Mouse (Mus musculus) embryonic facial prominence, embryonic 13.5 days (tissue): ENCODE measurements around the gene Krtap4-13. TPM values are rescaled to one million over a fixed set of nuclear protein-coding genes. Genes with fewer than 3 reads are reported as not detected.
"Not testable (repeated sequence)": the region's sequence is repeated elsewhere in the genome, so short reads cannot be mapped to it uniquely, and the experiment has no call there.

Experiments used
- ATAC-seq: fragments of 200-750 bp; cut with Nextera tagmentation; 2 replicates; pipeline ENCODE4 v1.8.0; 2017; ENCODE audit warnings: low read depth; ENCODE audit not compliant: insufficient number of reproducible peaks, insufficient read depth, low FRiP score, low TSS enrichment
- H3K27ac ChIP-seq: fragments of 300-500 bp; sonication (generic); 2 replicates; pipeline ENCODE4 v1.5.1; 2015; ENCODE audit warnings: moderate library complexity, mild to moderate bottlenecking, inconsistent platforms
- H3K27me3 ChIP-seq: fragments of 300-500 bp; sonication (generic); 2 replicates; pipeline ENCODE4 v1.6.1; 2015; ENCODE audit warnings: mild to moderate bottlenecking, inconsistent platforms
- H3K36me3 ChIP-seq: fragments of 300-500 bp; sonication (generic); 2 replicates; pipeline ENCODE4 v1.6.1; 2015; ENCODE audit warnings: mild to moderate bottlenecking, inconsistent platforms
- H3K4me1 ChIP-seq: fragments of 300-500 bp; sonication (generic); 2 replicates; pipeline ENCODE4 v1.6.1; 2015; ENCODE audit warnings: inconsistent platforms
- H3K4me2 ChIP-seq: fragments of 300-500 bp; sonication (generic); 2 replicates; pipeline ENCODE4 v1.6.1; 2015; ENCODE audit warnings: moderate library complexity, mild to moderate bottlenecking, inconsistent platforms
- H3K4me3 ChIP-seq: fragments of 300-500 bp; sonication (generic); 2 replicates; pipeline ENCODE4 v1.5.1; 2015; ENCODE audit warnings: mild to moderate bottlenecking, inconsistent platforms
- H3K9ac ChIP-seq: fragments of 300-500 bp; sonication (generic); 2 replicates; pipeline ENCODE4 v1.6.1; 2015; ENCODE audit warnings: mild to moderate bottlenecking, inconsistent platforms
- H3K9me3 ChIP-seq: fragments of 300-500 bp; sonication (generic); 2 replicates; pipeline ENCODE4 v1.6.1; 2016; ENCODE audit warnings: inconsistent platforms
- WGBS: fragments of 180-500 bp; shearing (Covaris S2); methylation state at CpG from one replicate; pipeline ENCODE4 v1.1.7; 2015; ENCODE audit warnings: mixed read lengths; 5-methylcytosine and 5-hydroxymethylcytosine counted together
- polyA plus RNA-seq: library from polyadenylated mRNA; unstranded; fragments of >200 nt; fragmentation: Nextera tagmentation; extraction: Ambion mirVana; gene quantifications from 2 replicates; pipeline ENCODE4 v1.2.1, GENCODE M21; 2015

The Krtap4-13 gene
- polyA plus RNA-seq, 1 experiment from 2014 or later: not detected

DNA sequence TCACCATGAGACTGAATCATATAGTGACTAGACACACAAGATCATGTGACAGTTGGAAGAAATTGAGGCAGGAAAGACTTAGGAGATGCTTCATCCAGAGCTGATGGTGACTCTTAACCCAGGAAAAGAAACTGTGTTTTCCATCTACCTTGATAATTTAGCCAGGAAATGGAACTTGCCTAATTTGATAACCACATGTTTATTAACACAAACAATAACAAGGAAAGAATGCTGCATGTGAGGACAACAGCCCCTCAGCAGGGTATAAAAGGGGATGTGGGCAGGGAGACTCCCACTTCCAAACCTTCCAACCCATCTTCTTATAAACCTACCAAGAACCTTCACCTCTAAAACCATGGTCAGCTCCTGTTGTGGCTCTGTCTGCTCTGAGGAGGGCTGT, 24.8 kb downstream of the Krtap4-13 start, which contains the start of gene Krtap4-9:
Gene Krtap4-9 (plus strand): TSS at position 301 of the 400 bp plus-strand sequence.
- H3K36me3 ChIP-seq, H3K9me3 ChIP-seq, ATAC-seq, H3K4me2 ChIP-seq, H3K9ac ChIP-seq, H3K27ac ChIP-seq, H3K4me1 ChIP-seq, H3K27me3 ChIP-seq, H3K4me3 ChIP-seq: not testable (repeated sequence)

DNA sequence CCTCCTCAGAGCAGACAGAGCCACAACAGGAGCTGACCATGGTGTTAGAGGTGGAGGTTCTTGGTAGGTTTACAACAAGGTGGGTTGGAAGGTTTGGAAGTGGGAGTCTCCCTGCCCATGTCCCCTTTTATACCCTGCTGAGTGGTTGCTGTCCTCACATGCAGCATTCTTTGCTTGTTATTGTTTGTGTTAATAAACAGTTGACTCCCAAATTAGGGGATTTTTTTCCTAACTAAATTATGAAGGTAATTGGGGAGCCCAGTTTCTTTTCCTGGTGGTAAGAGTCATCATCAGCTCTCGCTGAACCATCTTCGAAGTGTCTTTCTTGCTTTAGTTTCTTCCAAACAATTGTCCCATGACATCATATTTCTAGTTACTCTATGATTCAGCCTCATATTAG, 29.1 kb downstream of the Krtap4-13 start, which contains the start of gene Krtap4-8:
Gene Krtap4-8 (minus strand): TSS at position 101 of the 400 bp plus-strand sequence.
- 97% methylated on average over 2 of the region's 2 CpGs for WGBS
- Histone ChIP-seq H3K4me2 (no peak within 1 kb of the TSS), H3K9me3 (no peaks in the 10 kb centered on the region), H3K9ac (no peak within 1 kb of the TSS), H3K4me1 (no peaks in the 10 kb centered on the region), H3K36me3 (no peaks in the 10 kb centered on the region), H3K27ac (no peak within 1 kb of the TSS), H3K27me3 (no peaks in the 10 kb centered on the region), H3K4me3 (no peak within 1 kb of the TSS)
- no peak for ATAC-seq

DNA sequence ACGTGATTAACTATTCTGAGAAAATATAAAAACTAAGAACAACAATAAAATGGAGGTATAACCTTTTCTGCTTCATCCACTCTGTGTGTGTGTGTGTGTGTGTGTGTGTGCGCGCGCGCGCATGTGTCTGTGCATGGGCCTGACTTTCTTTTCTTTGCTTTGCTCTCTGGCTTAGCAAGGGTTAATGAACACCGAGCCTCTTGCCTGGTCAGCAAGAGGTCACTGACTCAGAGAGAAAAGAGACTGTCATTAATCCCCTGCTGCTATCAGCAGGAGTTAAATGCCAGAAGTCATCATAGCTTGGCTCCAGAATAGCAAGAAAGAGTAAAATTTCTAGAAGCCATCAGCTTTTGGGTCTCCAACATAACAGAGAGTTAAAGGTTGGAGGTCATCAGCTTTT, 31.3 kb downstream of the Krtap4-13 start:
- no peaks in the 10 kb centered on the region for H3K36me3 ChIP-seq
- no peak overlapping the region for H3K27ac ChIP-seq
- no peak overlapping the region for H3K9ac ChIP-seq
- no peaks in the 10 kb centered on the region for H3K4me1 ChIP-seq
- WGBS: 59% methylated on average over 7 of the region's 7 CpGs
- H3K27me3 ChIP-seq: no peaks in the 10 kb centered on the region
- no peak overlapping the region for H3K4me3 ChIP-seq
- H3K4me2 ChIP-seq: no peak overlapping the region
- no peak for ATAC-seq
- no peaks in the 10 kb centered on the region for H3K9me3 ChIP-seq

DNA sequence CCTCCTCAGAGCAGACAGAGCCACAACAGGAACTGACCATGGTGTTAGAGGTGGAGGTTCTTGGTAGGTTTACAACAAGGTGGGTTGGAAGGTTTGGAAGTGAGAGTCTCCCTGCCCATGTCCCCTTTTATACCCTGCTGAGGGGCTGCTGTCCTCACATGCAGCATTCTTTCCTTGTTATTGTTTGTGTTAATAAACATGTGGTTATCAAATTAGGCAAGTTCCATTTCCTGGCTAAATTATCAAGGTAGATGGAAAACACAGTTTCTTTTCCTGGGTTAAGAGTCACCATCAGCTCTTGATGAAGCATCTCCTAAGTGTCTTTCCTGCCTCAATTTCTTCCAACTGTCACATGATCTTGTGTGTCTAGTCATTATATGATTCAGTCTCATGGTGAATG, 36.9 kb downstream of the Krtap4-13 start, which contains the start of gene Gm11595:
Gene Gm11595 (minus strand): TSS at position 101 of the 400 bp plus-strand sequence.
- not testable (repeated sequence) for H3K27me3 ChIP-seq, H3K27ac ChIP-seq, H3K36me3 ChIP-seq, H3K4me1 ChIP-seq, H3K9ac ChIP-seq, H3K4me3 ChIP-seq, H3K4me2 ChIP-seq, ATAC-seq, H3K9me3 ChIP-seq

DNA sequence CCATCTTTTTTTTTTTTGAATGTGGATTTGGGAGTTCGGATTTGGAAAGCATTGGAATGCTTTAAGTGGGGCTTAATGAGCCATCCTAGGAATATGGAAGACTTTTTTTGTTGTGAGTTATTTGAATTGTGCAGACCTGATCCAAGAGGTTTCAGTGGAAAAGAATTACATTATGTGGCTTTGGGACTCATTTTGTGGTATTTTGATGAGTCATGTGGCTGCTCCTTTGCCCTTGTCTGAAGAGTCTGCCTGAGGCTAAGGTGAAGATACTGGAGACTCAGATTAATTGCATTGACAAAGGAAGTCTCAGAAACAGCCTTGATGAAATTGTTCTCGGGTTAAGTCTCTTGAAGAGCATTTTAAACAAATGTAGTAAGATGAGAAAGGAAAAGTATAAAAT, 41.3 kb downstream of the Krtap4-13 start:
- 51% methylated on average over 2 of the region's 2 CpGs for WGBS

More for the DNA sequence above, 41.3 kb downstream of the Krtap4-13 start:
- Histone ChIP-seq H3K9ac (no peak overlapping the region), H3K36me3 (no peaks in the 10 kb centered on the region), H3K4me1 (no peaks in the 10 kb centered on the region), H3K4me2 (no peak overlapping the region), H3K9me3 (no peaks in the 10 kb centered on the region), H3K27me3 (no peaks in the 10 kb centered on the region), H3K27ac (no peak overlapping the region), H3K4me3 (no peak overlapping the region)
- ATAC-seq: no peak

Other genes starting within 250 kb of the Krtap4-13 start
- gene Krtap3-1, start 243.3 kb downstream of the Krtap4-13 start, polyA plus RNA-seq: not detected in 2 replicates
- gene Krtap1-5, start 228.9 kb downstream of the Krtap4-13 start, polyA plus RNA-seq: not detected in 2 replicates
- gene Krtap1-4, start 226.2 kb downstream of the Krtap4-13 start, polyA plus RNA-seq: not detected in 2 replicates
- not detected in 2 replicates for gene Krtap1-3, start 218.6 kb downstream of the Krtap4-13 start, polyA plus RNA-seq
- gene Krtap9-3, start 211.8 kb downstream of the Krtap4-13 start, polyA plus RNA-seq: not detected in 2 replicates
- not detected in 2 replicates for gene Gm11938, start 206.6 kb downstream of the Krtap4-13 start, polyA plus RNA-seq
- gene Gm11937, start 199.7 kb downstream of the Krtap4-13 start, polyA plus RNA-seq: not detected in 2 replicates
- not detected in 2 replicates for gene Krtap2-4, start 195.0 kb downstream of the Krtap4-13 start, polyA plus RNA-seq
- not detected in 2 replicates for gene Gm11562, start 189.5 kb downstream of the Krtap4-13 start, polyA plus RNA-seq
- gene Krtap4-1, start 181.7 kb downstream of the Krtap4-13 start, polyA plus RNA-seq: not detected in 2 replicates
- not detected in 2 replicates for gene Krtap4-2, start 174.8 kb downstream of the Krtap4-13 start, polyA plus RNA-seq
- not detected in 2 replicates for gene Krtap4-7, start 165.8 kb downstream of the Krtap4-13 start, polyA plus RNA-seq
- not detected in 2 replicates for gene Gm11555, start 159.7 kb downstream of the Krtap4-13 start, polyA plus RNA-seq
- not detected in 2 replicates for gene Gm11563, start 150.9 kb downstream of the Krtap4-13 start, polyA plus RNA-seq
- not detected in 2 replicates for gene Krtap4-6, start 143.9 kb downstream of the Krtap4-13 start, polyA plus RNA-seq
- gene Gm14190, start 119.2 kb downstream of the Krtap4-13 start, polyA plus RNA-seq: not detected in 2 replicates
- not detected in 2 replicates for gene Gm14180, start 75.6 kb downstream of the Krtap4-13 start, polyA plus RNA-seq
- gene Gm11595, start 37.0 kb downstream of the Krtap4-13 start, polyA plus RNA-seq: not detected in 2 replicates
- not detected in 2 replicates for gene Krtap4-8, start 29.2 kb downstream of the Krtap4-13 start, polyA plus RNA-seq
- not detected in 2 replicates for gene Krtap4-9, start 24.7 kb downstream of the Krtap4-13 start, polyA plus RNA-seq
- gene Gm11596, start 16.4 kb downstream of the Krtap4-13 start, polyA plus RNA-seq: not detected in 2 replicates
- gene Gm11569, start 11.0 kb downstream of the Krtap4-13 start, polyA plus RNA-seq: not detected in 2 replicates
- not detected in 2 replicates for gene Gm11554, start 5.4 kb downstream of the Krtap4-13 start, polyA plus RNA-seq
- gene Gm11564, start 5.8 kb upstream of the Krtap4-13 start, polyA plus RNA-seq: not detected in 2 replicates
- not detected in 2 replicates for gene 2300003K06Rik, start 28.2 kb upstream of the Krtap4-13 start, polyA plus RNA-seq
- gene Krtap4-16, start 41.7 kb upstream of the Krtap4-13 start, polyA plus RNA-seq: not detected in 2 replicates
- gene Gm11568, start 48.0 kb upstream of the Krtap4-13 start, polyA plus RNA-seq: not detected in 2 replicates
- gene Gm11559, start 54.6 kb upstream of the Krtap4-13 start, polyA plus RNA-seq: not detected in 2 replicates
- gene Krtap9-1, start 63.5 kb upstream of the Krtap4-13 start, polyA plus RNA-seq: not detected in 2 replicates
- not detected in 2 replicates for gene Gm11567, start 69.3 kb upstream of the Krtap4-13 start, polyA plus RNA-seq
- gene Krtap31-1, start 98.0 kb upstream of the Krtap4-13 start, polyA plus RNA-seq: not detected in 2 replicates
- not detected in 2 replicates for gene Gm11565, start 104.9 kb upstream of the Krtap4-13 start, polyA plus RNA-seq
- not detected in 2 replicates for gene Krtap31-2, start 126.4 kb upstream of the Krtap4-13 start, polyA plus RNA-seq
- not detected in 2 replicates for gene Krtap9-5, start 138.6 kb upstream of the Krtap4-13 start, polyA plus RNA-seq
- gene Krtap29-1, start 169.2 kb upstream of the Krtap4-13 start, polyA plus RNA-seq: not detected in 2 replicates
- gene Krtap16-1, start 176.7 kb upstream of the Krtap4-13 start, polyA plus RNA-seq: not detected in 2 replicates
- 0.48 TPM in 2 replicates for gene Krtap17-1, start 184.1 kb upstream of the Krtap4-13 start, polyA plus RNA-seq
- gene Krt33a, start 206.3 kb upstream of the Krtap4-13 start, polyA plus RNA-seq: not detected in 2 replicates
- not detected in 2 replicates for gene Krt33b, start 220.0 kb upstream of the Krtap4-13 start, polyA plus RNA-seq
- not detected in 2 replicates for gene Krt34, start 231.7 kb upstream of the Krtap4-13 start, polyA plus RNA-seq
- gene Krt31, start 240.7 kb upstream of the Krtap4-13 start, polyA plus RNA-seq: not detected in 2 replicates